Mouse (Mus musculus) intestine, postnatal 0 days (tissue): ENCODE measurements around the gene Rrp15. TPM values are rescaled to one million over a fixed set of nuclear protein-coding genes. Genes with fewer than 3 reads are reported as not detected.

Experiments used
- ATAC-seq: fragments of 200-750 bp; cut with Nextera tagmentation; 2 replicates; pipeline ENCODE4 v1.8.0; 2017; ENCODE audit warnings: mild to moderate bottlenecking, moderate TSS enrichment, moderate library complexity
- H3K27ac ChIP-seq: fragments of 300-500 bp; sonication (generic); 2 replicates; pipeline ENCODE4 v1.5.1; 2014; ENCODE audit warnings: mild to moderate bottlenecking, low read depth, low read length, moderate library complexity
- H3K27me3 ChIP-seq: fragments of 300-500 bp; sonication (generic); replicated peaks from 2 replicates; pipeline ENCODE4 v1.6.1; 2014; ENCODE audit warnings: low read length, mixed read lengths; ENCODE audit not compliant: control insufficient read depth, insufficient read depth
- H3K36me3 ChIP-seq: fragments of 300-500 bp; sonication (generic); 2 replicates; pipeline ENCODE4 v1.6.1; 2014; ENCODE audit warnings: mild to moderate bottlenecking, moderate library complexity; ENCODE audit not compliant: control insufficient read depth, insufficient read depth
- H3K4me1 ChIP-seq: fragments of 300-500 bp; sonication (generic); replicated peaks from 2 replicates; pipeline ENCODE4 v1.6.1; 2014; ENCODE audit warnings: antibody characterized with exemption, low read length, mixed read lengths; ENCODE audit not compliant: control insufficient read depth, insufficient read depth
- H3K4me2 ChIP-seq: fragments of 300-500 bp; sonication (generic); replicated peaks from 2 replicates; pipeline ENCODE4 v1.6.1; 2014; ENCODE audit warnings: low read depth, mild to moderate bottlenecking, moderate library complexity
- H3K4me3 ChIP-seq: fragments of 300-500 bp; sonication (generic); 2 replicates; pipeline ENCODE4 v1.5.1; 2014; ENCODE audit warnings: low read depth, low read length
- H3K9ac ChIP-seq: fragments of 300-500 bp; sonication (generic); 2 replicates; pipeline ENCODE4 v1.6.1; 2014; ENCODE audit warnings: mild to moderate bottlenecking, low read depth, low read length
- H3K9me3 ChIP-seq: fragments of 300-500 bp; sonication (generic); 2 replicates; pipeline ENCODE4 v1.6.1; 2016; ENCODE audit warnings: mixed run types; ENCODE audit not compliant: control insufficient read depth
- CTCF ChIP-seq: sonication (generic); IDR thresholded peaks from 2 replicates; pipeline ENCODE4 v1.5.1; 2016; ENCODE audit warnings: low read depth, mild to moderate bottlenecking, control low read depth, antibody characterized with exemption, moderate library complexity
- WGBS: fragments of 180-500 bp; shearing (Covaris S2); extraction: QIAGEN DNeasy Blood & Tissue Kit; methylation state at CpG from one replicate; pipeline ENCODE4 v1.1.7; 2014; 5-methylcytosine and 5-hydroxymethylcytosine counted together
- polyA plus RNA-seq: library from polyadenylated mRNA; unstranded; fragments of >200 nt; fragmentation: Nextera tagmentation; extraction: Ambion mirVana; gene quantifications from 2 replicates; pipeline ENCODE4 v1.2.1, GENCODE M21; 2015

The Rrp15 gene
- polyA plus RNA-seq, 1 experiment from 2014 or later, result 21.9 TPM

- 87% methylated on average over 3 of the region's 3 CpGs for WGBS
- no peaks in the 10 kb centered on the region for H3K4me1 ChIP-seq
- no peak overlapping the region for H3K4me2 ChIP-seq
- TF ChIP-seq CTCF, result no peak
- peaks cover 6% of the 10 kb centered on the region; the same call in 1 of the 2 replicates for H3K27me3 ChIP-seq
- no peak for ATAC-seq
- H3K36me3 ChIP-seq, result no peaks in the 10 kb centered on the region
- no peaks in the 10 kb centered on the region for H3K9me3 ChIP-seq
- no peak overlapping the region for H3K4me3 ChIP-seq
- H3K9ac ChIP-seq, result no peak overlapping the region
- H3K27ac ChIP-seq, result no peak overlapping the region
These were observed 48.7 kb downstream of the Rrp15 start for GRCm38 (mm10) chr1:186700496-186700895.

- no peaks in the 10 kb centered on the region for H3K4me1 ChIP-seq
- no peaks in the 10 kb centered on the region for H3K9me3 ChIP-seq
- H3K27me3 ChIP-seq, result no peaks in the 10 kb centered on the region
- no peak for ATAC-seq
- H3K27ac ChIP-seq, result no peak overlapping the region
- H3K4me2 ChIP-seq, result no peak overlapping the region
- no peak overlapping the region for H3K4me3 ChIP-seq
- no peak overlapping the region for H3K9ac ChIP-seq
- H3K36me3 ChIP-seq, result no peaks in the 10 kb centered on the region
- WGBS, result 75% methylated on average over 15 of the region's 15 CpGs
- peak; percentile 60 for TF ChIP-seq CTCF
These were observed 50.4 kb downstream of the Rrp15 start for GRCm38 (mm10) chr1:186698583-186699338.

GRCm38 (mm10) chr1:186696231-186696630 is 52.9 kb downstream of the Rrp15 start:
- no peak overlapping the region for H3K27ac ChIP-seq

DNA sequence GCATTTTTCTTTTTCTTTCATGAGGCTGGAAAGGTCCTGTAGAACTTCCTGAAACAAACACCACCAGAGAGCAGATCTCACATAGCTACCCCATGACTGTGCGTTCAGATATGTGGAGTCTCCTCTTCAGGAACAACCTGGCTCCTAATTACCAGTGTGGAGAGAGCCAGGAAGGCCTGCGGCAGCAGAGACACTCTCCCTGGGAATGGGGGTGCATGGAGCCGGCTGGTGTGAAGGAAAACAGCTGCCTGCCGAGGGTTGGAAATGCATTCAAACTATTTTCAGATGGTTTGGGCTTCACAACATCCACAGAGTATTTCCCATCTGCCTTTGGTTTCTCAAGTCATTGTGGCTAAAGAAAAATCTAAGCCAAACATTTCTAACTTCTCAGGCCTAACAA is 53.8 kb downstream of the Rrp15 start:
- no peak for ATAC-seq
- WGBS, result 58% methylated on average over 4 of the region's 4 CpGs
- Histone ChIP-seq H3K27me3 (no peaks in the 10 kb centered on the region), H3K4me2 (no peak overlapping the region), H3K36me3 (no peaks in the 10 kb centered on the region), H3K9me3 (no peaks in the 10 kb centered on the region), H3K27ac (no peak overlapping the region), H3K4me1 (no peaks in the 10 kb centered on the region), H3K9ac (no peak overlapping the region), H3K4me3 (no peak overlapping the region)
- TF ChIP-seq CTCF, result no peak

More at GRCm38 (mm10) chr1:186696231-186696630, 52.9 kb downstream of the Rrp15 start:
- Histone ChIP-seq H3K27me3 (no peaks in the 10 kb centered on the region), H3K36me3 (no peaks in the 10 kb centered on the region), H3K9me3 (no peaks in the 10 kb centered on the region), H3K4me2 (no peak overlapping the region), H3K4me1 (no peaks in the 10 kb centered on the region), H3K9ac (no peak overlapping the region), H3K4me3 (no peak overlapping the region)
- 87% methylated on average over 9 of the region's 9 CpGs for WGBS
- no peak for TF ChIP-seq CTCF
- ATAC-seq, result no peak

DNA sequence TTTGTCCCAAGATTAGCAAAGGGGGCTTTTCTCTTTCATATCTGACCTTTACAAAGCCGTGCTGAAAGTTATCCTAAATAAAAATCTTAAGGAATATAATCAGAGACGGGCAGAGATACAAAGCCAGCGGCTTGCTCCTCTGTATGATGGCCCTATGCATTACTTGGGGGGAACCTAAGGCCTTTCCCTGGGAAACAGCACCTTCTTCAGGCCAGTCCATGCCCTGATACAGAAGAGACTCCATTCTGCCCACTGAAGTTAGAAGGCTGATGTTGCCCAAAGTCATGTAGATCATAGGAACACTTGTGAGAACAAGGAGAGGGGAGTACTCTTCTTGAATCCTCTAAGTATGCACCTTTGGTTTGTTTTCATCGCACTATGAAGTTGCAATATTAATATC is 56.8 kb downstream of the Rrp15 start:
- H3K9ac ChIP-seq, result no peak overlapping the region
- no peaks in the 10 kb centered on the region for H3K27me3 ChIP-seq
- H3K4me2 ChIP-seq, result no peak overlapping the region
- TF ChIP-seq CTCF, result peak; percentile 54
- H3K36me3 ChIP-seq, result no peaks in the 10 kb centered on the region
- H3K4me1 ChIP-seq, result no peaks in the 10 kb centered on the region
- H3K27ac ChIP-seq, result no peak overlapping the region
- H3K9me3 ChIP-seq, result no peaks in the 10 kb centered on the region
- ATAC-seq, result no peak
- WGBS, result 81% methylated on average over 4 of the region's 4 CpGs
- H3K4me3 ChIP-seq, result no peak overlapping the region

DNA sequence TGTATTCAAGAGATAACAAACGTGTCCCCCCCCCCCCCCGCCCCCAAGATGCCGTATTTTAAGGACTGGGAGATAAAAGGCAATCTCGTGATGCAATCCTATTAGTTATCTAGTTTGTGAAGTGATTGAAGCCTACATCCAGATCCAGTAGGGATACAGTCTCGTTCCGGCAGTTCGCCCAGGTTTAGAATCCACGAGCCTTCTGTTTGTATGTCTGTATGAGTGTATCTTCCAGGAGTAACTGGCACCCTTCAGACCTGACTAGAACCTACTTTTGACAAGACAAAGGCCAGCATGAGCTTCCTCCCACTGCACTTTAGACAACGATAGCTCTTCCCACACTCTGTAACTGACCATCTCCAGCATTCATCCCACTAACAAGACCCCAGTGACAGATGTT is 57.5 kb downstream of the Rrp15 start:
- no peak overlapping the region for H3K9ac ChIP-seq
- no peak for TF ChIP-seq CTCF
- no peaks in the 10 kb centered on the region for H3K36me3 ChIP-seq
- H3K4me2 ChIP-seq, result no peak overlapping the region
- WGBS, result 84% methylated on average over 9 of the region's 9 CpGs
- no peak overlapping the region for H3K27ac ChIP-seq
- no peaks in the 10 kb centered on the region for H3K9me3 ChIP-seq
- no peaks in the 10 kb centered on the region for H3K27me3 ChIP-seq
- no peak overlapping the region for H3K4me3 ChIP-seq
- H3K4me1 ChIP-seq, result no peaks in the 10 kb centered on the region
- no peak for ATAC-seq
